Mouse (Mus musculus) embryonic fibroblast, embryonic 13.5 days (primary cell): ENCODE data around the gene Palld.

ENCODE experiments used
- CTCF ChIP-seq: IDR thresholded peaks from 2 replicates; pipeline ENCODE4 v1.5.1; 2011; ENCODE audit warnings: mild to moderate bottlenecking, control low read depth, low read length, moderate library complexity, borderline replicate concordance; ENCODE audit not compliant: insufficient read depth
- POLR2A ChIP-seq: IDR thresholded peaks from 2 replicates; pipeline ENCODE4 v1.6.1; 2011; ENCODE audit warnings: low read depth, mild to moderate bottlenecking, control low read depth, low read length, moderate library complexity

- TF ChIP-seq CTCF (no peak), POLR2A (no peak)
These were observed 339.1 kb downstream of the Palld start for GRCm38 (mm10) chr8:61563378-61563777.
